Mouse (Mus musculus): ENCODE results near the gene Ttll9.

- TF ChIP-seq POLR2A (IDR thresholded peaks at IDR 0.05; ENCODE audit: borderline replicate concordance, insufficient read depth, low read length) (no peak), CTCF (IDR thresholded peaks at IDR 0.05; ENCODE audit: borderline replicate concordance, insufficient read depth, low read depth, low read length) (no peak)
Observed at GRCm38 (mm10) chr2:153053896-153054295, 91.6 kb downstream of the Ttll9 start.
